Mouse (Mus musculus): Measurements from ENCODE around the gene Gpr107.

The Gpr107 gene

DNA sequence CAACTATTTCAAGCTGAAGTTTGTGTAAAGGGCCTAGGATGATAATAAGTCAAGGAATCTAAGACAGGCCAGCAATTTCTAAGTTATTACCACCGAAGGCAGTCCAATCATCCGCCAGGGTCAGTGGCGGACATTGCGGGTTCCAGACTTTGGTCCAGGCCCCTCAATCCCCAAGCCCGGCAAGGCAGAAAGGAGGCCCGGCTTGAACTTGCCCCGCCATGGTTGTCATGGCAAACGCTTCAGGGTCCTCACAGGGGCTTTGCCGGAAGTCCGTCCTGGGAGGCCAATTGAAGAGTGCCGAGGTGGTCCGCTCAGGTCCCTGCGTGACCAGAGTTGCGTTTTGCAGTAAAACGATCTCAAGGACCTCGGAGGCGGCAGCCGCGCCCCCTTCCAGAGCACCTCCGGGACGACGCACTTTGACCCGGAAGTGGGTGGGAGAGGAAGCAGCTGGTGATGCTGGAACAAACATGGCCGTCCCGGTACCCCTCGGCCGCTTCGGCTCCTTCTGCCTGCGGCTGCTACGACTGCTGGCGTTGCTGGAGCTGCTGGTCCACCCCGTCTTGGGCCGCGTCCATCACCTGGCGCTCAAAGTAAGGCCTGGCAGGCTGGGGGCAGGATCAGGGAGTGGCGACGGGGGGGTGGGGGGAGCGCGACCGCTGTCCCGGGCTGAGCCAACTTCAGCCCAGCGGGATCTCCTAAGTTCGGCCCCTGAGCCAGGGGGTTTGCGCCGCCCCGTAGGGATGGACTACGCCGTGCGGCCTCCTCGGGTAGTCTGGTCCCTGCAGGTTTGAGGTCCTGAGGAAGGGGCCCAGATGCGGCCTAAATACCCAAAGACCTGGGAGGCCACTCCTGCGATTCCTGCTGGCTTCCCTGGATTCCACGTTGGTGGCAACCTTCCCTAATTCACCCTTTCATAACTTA lies at the start of gene Gpr107:
Gpr107 (plus strand) TSS at position 425 of the 921 bp plus-strand sequence.
- peak; percentile 67 for DNase-seq (ENCODE audit: low read depth)

DNA sequence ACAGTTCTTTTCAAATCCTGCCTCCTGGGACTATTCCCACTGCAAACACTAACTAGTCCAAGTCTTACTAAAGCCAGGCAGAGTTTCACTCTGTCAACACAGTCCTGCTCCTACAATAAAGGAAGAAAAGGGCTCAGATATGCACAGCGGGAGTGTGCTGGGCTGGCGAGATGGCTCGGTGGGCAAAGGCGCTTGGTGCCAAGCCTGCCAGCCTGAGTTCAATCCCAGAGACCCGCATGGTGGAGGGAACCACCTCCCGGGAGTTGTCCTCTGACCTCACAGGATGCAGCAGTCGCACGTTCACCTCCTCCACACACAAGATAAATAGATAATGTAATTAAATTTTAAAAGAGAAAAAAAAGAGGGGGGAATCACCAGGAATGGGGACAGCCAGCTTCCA lies 48.8 kb upstream of the Gpr107 start:
- no peak for DNase-seq (ENCODE audit: low read depth)

GRCm38 (mm10) chr2:31105279-31105678 lies 46.8 kb upstream of the Gpr107 start:
- DNase-seq (ENCODE audit: low read depth): no peak

- DNase-seq (ENCODE audit: low read depth): no peak
These were observed 46.1 kb upstream of the Gpr107 start for GRCm38 (mm10) chr2:31106004-31106403.

GRCm38 (mm10) chr2:31106621-31107320 lies 45.3 kb upstream of the Gpr107 start:
- DNase-seq (ENCODE audit: low read depth): no peak

GRCm38 (mm10) chr2:31108186-31108585 lies 43.9 kb upstream of the Gpr107 start:
- no peak for DNase-seq (ENCODE audit: low read depth)

DNA sequence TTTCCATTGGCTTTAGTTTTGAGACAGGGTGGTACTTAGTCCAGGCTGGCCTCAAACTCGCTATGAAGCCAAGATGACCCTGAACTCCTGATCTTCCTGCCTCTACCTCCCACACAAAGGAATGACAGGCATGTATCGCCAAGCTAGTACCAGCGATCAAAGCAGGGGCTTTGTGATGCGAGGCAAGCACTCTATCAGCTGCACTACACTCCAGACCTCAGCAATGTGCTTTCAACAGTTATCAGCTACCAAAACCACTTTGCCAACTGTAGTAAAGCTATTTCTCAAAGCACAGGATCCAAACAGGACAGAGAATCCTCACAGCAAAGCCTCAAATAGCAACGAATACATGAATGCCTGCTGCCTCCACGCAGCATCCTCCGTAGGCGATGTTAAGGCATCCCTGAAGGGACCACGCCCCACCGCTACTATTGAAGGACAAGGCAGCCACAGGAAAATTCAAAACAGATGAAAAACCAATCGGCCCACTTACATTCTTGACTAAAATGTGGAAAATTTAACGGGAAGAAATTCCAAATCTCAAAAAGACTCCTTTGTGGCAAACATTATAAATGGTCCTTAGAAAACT lies 42.1 kb upstream of the Gpr107 start:
- no peak for DNase-seq (ENCODE audit: low read depth)

- DNase-seq (ENCODE audit: low read depth): no peak
These were observed 40.4 kb upstream of the Gpr107 start for GRCm38 (mm10) chr2:31111685-31112084.

DNA sequence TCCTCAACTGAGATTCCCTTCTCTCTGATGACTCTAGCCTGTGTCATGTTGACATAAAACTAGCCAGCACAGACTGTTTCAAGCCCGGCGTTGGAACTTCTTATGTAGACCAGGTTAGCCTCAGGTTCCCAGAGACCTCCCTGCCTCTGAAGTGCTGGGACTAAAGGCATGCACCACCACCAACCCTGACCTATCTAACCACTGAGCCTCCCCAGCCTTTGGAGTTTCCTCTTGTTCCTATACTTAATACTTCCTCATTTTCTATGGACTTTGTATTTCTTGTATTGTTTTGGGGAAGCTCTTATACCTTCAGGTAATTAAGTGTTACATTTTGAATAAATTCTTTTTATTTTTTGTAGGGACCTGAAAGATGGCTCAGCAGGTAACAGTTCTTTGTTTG lies 37.9 kb upstream of the Gpr107 start:
- no peak for DNase-seq (ENCODE audit: low read depth)

DNA sequence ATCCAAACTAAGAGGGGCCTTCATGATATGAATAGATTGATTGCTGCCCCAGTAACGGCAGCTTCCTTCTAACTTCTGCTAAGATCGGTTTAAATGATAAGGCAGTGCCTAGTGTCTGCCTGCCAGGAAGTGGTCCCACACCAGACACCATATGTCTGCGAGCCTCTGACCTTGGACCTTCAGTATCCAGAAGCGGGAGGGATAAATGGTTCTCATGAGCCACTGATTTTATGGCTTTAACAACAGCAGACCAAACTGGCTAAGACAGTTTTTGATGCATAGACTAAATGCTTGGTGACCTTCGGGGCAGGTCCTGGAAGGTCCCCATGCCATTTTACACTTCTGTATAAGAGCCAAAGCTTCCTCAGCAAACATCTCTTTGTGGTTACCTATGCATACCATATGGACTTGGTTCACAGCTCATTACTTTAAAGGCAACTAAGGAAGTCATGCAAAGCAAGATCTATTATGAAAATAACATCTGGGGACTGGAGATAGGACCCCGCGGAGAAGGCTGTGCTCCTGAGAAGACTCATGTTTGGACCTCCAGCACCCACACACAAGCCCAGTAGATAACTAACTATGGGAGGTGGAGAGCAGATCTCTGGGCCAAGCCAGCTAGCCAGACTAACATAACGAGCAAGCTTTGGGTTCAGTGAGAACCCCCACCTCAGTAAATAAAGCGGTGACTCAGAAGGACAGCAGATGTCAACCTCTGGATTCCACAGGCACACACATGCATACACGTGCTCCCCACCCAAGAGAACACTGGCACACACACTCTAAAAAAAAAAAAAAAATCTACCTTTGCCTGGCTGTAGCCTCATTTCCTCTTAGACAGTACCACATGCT lies 36.8 kb upstream of the Gpr107 start:
- peak; percentile 47 for DNase-seq (ENCODE audit: low read depth)

DNA sequence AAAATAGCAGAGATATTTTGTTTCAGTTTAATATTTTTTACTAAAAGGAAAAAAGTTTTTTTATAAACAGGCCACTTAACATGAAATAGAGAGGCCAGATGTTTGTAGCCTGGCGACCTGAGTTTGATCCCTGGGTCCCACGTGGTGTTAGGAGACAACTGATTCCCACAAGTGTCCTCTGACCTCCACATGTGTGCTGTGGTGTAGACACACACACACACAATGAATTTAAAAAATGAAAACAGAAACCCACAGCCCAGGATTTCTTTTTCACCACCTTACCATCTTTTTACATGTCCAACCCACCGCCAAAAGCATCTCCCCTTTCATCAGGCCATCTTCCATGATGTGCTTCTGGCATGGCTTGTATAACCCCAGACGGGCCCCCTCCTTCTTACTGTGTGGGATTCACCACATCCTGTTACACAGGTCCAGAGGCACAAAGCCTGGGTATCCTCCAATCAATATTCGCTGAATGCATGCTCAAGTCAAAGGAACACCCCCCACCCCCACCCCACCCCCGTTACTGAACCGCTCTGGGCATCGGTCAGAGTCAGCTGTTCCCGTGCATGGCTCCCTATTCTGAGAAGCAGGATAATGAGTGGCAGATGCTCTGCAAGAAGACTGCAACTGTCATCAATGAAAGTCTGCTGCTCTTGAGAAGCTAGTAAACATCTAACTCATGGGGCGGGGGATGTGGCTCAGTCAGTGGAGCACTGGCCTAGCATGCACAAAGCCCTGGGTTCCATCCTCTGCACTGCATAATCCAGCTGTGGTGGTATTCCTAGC lies 36.0 kb upstream of the Gpr107 start:
- DNase-seq (ENCODE audit: low read depth): peak; percentile 44

DNA sequence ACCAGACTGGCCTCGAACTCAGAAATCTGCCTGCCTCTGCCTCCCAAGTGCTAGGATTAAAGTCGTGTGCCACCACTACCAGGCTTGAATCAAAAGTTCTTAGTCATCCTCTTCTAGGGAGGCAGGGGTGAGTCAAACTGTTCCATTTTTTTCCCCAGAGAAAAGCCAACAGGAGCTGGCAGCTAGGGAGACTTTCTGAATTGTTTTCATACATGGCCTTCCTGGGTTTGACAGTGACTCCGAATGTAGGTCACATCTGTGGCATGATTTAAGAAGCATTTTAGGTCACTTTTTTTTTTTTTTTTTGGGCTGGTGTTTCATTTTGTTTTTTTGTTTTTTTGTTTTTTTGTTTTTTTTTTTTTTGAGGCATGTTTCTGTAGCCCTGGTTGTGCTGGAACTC lies 33.9 kb upstream of the Gpr107 start:
- DNase-seq (ENCODE audit: low read depth): no peak

GRCm38 (mm10) chr2:31118639-31119380 lies 33.3 kb upstream of the Gpr107 start:
- no peak for DNase-seq (ENCODE audit: low read depth)

- DNase-seq (ENCODE audit: low read depth): no peak
These were observed 32.3 kb upstream of the Gpr107 start for GRCm38 (mm10) chr2:31119795-31120194.

DNA sequence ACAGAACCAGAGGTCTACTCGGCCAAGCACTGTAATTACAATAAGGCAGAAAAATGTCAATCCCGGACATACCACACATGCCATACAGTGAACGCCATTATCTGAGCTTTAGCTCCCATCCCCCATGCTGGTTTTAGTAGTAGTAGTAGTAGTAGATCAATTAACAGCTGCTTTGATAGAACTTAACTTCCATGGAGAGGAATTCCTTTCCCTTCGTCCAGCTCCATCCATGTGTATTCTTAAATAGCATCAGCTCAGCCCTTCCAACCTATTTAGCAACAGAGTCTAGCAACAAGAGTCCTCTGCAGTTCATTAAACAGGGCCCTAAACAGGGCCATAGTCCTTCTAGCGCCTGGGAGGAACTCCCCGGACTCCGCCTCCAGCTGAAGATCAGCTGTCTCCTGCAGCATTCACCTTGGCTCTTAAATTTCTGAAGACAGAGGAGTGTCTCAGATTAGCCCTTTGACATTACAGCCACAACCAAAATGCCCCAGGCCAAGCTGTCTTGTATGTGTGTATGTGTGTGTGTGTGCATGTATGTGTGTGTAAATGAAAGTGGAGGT lies 30.9 kb upstream of the Gpr107 start:
- no peak for DNase-seq (ENCODE audit: low read depth)

- DNase-seq (ENCODE audit: low read depth): no peak
These were observed 29.3 kb upstream of the Gpr107 start for GRCm38 (mm10) chr2:31122806-31123205.

DNA sequence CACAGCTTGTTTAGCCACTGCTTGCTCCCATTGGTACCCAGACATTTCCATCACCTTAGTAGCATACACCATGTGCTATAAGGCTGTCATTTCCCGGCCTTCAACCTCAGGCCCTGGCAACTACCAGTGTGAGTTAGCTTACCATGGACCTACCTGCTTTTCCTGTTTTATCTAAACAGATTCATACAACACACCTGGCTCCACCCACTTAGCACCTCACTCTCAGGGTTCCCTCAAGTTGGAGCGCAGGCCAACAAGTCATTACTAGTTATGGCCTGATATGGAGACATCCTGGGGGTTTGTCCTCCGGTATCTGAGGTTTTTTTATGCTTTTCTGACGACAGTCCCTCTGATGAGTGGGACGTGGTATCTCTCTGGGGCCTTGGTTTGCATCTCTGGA lies 28.6 kb upstream of the Gpr107 start:
- DNase-seq (ENCODE audit: low read depth): no peak

DNA sequence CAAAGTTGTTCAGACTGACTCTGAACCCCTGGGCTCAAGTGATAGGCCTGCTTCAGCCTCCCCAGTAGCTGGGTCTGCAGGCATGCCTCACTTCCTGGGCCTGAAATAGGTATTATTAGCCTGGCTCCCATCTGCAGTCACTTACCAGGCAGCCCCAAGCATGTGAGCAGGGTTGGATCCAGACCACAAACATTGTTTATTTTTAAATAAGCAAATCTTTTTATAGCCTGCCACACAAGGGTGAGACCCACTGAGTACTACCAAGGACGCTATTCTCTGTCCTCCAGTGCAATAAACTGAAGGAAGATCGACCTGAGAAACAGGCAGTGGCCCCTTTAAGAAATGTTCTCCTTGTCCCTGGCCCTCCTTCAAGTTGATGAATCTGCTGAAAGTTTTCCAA lies 27.4 kb upstream of the Gpr107 start:
- no peak for DNase-seq (ENCODE audit: low read depth)

DNA sequence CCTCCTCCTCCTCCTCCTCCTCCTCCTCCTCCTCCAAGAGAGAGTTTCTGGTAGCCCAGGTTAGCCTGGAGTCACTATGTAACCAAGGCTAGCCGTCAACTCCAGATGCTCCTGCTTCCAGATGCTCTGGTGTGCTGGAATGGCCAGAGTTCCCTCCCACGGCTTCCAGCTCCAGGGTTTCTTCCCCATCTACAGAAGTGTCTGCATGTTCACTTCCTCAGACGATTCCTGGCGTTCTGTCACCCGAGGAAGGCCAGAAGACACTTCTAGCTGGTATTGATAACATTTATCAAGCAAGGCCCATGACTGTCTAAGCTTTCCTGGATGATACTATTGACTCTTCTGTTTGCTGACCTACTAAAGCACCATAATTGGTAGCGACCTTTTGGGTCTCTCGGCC lies 27.0 kb upstream of the Gpr107 start:
- DNase-seq (ENCODE audit: low read depth): no peak

DNA sequence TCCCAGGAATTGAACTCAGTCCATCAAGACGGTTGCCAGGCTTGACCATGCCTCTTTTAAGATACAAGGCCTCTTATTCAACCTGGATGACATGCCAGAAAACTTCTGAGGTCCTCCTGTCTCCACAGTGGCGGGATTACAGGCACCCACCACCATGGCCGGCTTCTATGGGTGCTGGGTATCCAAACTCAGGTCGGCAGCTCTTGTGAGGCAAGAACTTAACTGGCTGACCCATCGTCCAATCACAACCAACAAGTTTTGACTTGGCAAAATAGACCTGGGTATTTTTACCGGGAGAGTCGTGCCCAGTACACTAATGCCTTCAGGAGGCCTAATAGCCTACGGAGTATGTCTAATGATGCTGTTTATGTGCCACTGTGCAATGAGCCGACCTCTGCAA lies 26.1 kb upstream of the Gpr107 start:
- DNase-seq (ENCODE audit: low read depth): no peak
